Mouse (Mus musculus) mesoderm, embryonic 11.5 days (tissue): Measurements from ENCODE around the gene Tmem198.

ENCODE experiments used
- DNase-seq: peaks from one replicate; pipeline ENCODE4 v3.0.0-alpha.2; 2012; ENCODE audit warnings: low read depth, low spot score

Gene Tmem198

DNA sequence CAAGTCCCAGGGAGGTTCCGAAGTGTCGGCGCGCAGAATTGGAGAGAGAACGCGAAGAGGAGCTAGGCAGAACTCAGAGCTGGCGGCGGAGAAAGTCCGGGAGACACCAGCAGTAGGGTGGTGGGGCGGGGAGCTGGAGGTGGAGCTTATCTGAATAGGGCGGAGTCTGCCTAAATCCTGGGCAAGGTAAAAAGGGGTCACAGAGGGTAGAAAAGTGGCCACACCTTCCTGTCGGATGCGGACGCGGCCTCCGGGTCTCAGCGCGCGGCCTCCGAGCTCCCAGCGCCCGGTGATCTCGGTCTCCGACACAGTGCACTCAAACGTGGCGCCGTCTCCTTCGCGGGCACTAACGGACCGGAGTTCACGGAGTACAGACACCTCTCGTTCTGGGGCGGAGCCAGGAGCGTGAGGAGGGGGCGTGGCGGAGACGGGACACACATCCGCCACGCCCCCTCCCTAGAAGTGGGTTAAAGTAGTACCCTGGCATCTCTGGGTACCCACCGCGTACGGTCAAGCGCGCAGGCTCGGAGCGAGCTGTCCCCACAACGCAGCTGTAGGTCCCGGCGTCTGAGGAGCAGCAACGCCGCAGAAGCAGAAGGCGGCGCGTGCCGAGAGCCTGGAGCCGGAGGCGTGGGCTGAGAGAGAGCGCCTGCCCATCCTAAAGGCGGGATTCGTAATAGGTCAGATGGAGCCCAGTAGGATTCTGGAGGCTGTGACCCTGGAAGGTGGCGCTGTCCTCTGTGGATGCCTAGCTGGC, 8.3 kb downstream of the Tmem198 start:
- peak; percentile 82 for DNase-seq

DNA sequence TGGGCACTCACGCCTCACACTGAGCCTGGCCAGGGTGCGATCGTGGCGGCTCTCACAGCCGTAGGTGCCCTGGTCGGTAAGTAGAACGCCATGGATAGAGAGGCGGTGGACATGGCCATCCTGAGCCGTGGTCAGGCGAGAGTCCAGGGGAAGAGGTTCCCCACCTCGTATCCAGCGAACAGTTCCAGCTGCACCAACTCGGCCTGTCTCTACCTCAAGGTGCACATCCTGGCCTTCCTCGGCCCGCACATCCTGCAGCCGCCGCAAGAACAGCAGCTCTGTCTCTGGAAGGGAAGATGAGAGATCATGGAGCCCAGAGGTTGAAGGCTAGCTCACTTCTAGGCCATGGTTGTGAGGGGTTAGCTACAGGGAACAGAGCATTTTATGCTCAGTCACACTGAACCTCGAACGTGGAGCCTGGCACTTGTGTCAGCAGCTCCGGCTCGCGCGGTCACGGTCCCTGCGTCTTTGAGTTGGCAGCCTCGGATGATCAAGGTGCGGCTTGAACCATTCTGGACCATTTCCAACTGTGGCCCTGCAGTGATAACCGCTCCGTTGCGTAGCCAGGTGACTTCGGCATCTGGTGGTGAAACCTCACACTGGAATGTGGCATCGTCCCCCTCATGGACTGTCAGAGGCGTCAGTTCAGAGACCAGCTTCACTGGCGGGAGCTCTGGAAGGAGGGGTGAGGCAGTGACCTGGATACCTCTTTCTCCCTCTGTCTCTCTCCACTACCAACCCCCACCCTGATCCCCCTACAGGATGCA, 11.6 kb downstream of the Tmem198 start:
- no peak for DNase-seq

DNA sequence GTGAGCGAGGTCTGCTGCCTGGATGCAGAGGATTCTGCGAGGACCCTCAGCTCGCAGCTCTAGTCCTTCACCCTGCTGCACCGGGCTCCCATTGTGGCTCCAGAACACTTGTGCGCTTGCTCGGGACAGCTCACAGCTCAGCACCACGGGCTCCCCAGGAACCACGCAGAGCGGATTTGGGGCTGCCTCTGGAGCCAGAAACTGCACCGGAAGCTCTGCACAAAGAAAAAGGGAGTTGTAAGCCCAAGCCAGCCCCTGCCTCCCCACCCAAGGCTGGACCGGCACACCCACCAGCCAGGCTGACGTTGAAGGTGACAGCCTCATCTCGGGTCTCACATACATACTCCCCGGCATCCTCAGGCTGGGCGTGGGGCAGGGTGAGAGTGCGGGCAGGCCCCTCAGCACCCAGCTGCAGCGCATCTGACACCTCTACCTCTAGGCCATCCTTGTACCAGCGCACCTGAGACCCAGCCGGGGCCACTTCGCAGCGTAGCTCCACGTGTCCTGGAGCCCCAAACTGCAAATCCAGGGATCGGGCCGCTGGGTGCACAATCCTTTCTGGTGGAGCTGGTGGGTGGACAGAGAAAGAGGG, 13.3 kb downstream of the Tmem198 start:
- DNase-seq, result no peak

DNA sequence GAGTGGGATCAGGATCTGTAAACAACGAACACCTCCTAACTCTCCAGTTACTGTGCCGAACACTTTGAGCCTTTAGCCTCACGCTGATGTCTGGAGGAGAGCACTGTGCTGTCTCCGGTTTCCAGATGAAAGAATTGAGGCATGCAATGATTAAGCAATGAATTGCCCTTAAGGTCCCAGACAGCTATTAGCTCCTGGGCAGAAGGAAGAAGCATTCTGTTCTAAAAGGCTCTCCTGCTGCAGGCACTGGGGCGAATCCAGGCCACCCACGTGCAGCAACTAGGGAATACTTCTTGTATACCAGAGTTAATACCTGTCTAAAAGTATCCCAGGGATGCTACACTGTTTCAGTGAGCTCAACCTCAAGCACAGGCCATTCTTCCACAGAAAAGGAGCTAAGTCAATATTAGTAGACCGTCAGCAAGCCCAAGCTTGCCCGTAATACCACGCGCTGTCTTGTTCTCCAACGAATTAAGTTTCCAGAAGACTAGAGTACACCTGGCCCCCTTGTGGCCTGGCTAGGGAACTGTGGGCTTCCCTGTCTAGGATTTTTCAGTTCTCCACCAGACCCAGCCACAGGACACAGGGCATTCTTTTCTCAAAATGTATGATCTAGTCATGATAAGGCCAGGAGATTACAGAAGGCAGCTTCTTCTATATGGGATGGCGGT, 15.7 kb downstream of the Tmem198 start:
- DNase-seq, result peak; percentile 56

DNA sequence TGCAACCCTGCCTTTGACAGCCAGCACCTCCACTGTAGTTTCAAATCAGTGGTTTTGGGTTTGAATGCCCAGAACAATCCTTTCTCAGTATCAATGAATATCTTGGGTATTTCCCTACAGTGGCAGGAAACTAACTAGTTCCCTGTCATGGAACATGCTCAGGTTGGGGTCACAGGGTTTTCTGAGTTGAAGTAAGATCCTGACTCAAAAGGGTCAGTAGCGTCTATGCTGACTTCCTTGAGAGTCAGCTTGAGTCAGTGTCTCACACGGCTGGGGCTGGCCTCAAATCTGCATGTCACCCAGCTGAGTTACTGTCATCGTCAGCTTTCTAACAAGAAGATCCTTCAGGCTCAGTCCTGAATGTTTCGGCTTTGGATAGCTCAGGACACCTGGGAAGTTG, 19.6 kb downstream of the Tmem198 start:
- no peak for DNase-seq

DNA sequence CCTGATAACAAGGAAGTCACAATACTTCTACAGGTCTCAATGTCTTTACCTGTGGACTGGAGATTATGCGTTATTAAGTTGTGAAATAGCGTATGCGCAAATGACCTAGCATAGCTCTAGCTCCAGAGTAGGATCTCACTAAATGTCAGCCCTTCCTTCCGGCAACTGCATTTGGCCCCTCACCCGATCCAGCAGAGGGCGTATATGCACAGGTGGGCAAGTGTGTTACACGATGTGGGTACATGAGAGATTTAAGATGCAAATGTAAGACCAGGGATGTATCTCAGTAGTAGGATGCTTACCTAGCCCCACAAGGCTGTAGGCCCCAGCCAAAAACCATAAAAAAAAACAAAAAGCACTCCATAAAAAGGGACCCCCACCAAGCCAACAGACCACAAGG, 20.1 kb downstream of the Tmem198 start:
- DNase-seq, result no peak

DNA sequence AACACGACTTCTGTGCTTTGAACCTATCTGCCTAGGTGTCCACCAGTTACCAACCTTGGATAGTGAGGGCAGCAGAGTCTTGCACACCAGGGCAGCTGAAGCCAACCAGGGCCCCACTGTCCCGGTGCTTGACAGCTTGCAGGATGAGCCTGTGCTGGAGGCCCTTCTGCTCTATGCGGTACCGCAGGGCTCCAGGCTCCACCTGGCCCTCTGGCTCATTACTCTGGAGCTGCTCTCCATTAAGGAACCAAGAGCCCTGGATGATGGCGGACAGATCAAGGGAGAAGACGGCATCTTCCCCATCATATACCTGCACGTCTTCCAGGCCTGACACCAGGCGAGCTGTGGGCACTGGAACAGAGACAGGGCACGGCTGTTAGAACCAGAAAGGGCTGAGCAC, 22.6 kb downstream of the Tmem198 start:
- DNase-seq, result no peak

DNA sequence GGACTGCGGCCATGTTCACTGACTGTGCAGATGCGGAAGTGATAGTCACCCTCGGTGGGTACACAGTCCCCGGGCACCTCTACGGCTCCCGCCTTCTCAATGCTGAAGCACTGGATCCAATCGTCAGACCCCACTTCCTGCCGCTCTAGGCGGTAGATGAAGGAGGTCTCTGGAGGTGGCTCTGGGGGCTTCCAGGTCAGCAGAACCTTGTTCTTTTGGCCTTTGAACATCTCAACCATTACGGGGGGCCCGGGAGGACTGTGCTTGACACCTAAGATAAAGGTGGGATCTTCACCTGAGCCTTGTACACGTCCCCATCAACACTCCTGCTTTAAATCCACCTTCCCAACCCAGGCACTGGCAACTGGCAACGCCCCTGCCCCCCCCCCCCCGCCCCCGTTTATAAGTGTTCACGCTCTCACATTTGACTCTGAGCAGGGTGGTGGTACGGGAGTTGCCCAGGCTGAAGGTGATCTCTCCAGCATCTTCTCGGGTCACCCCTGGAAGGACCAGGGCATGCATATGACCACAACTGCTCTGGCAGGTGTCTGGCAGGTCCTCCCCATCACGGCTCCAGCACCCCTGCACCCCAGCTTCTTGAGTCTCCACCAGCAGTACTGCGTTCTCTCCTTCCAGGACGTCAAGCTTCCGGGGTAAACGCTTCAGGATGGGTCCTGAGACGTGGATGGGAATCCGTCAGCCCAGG, 23.8 kb downstream of the Tmem198 start:
- DNase-seq, result no peak

DNA sequence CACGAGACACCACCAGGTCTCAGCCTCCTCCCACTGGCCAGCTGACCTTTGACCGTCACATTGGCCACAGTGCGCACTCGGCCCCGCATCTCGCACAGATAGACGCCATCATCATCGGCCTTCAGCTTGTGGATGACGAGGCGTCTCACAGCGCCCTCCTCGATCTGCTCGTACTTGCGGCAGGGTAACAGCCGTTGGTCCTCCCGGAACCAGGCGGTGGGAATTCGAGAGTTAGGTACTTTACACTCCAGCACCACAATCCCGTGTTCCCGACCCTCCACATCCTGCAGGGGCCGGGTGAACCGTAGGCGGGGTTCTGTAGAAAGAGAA, 24.3 kb downstream of the Tmem198 start:
- DNase-seq, result no peak

DNA sequence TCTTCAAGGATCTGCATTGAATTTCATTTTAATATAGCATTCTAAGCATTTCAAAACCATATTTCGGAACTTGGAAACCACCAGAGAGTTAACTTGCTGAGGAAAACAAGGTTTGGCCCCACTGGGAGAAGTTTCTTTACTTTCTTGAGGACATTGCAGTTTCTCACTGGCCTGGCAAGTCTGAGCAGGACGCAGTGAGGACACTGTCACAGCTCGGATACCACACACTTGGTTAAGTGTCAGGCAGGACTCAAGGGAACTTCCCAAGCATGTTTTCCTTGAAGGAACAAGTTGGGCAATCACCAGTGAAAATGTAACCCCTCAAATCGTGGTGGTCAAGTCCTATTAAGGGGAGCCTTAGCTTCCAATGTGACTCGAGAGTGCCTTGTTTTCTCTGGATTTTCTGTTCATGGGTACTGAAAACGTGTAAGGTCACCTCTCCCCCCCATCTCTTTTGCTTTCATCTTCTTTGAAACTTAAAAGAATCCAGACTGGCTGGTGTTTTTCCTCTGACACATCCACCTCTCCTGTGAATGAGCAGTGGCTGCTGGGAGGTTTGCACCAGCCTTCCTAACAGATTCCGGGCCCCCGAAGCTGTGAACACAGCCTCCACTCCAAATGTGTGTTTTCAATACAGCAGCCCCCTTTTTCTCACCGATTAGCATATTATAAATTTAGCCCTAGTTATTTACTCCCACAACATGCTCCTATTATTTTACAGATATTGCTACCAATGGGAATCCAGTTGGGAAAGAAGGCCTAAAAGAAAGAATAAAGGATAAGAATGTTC, 25.1 kb downstream of the Tmem198 start:
- DNase-seq, result no peak

DNA sequence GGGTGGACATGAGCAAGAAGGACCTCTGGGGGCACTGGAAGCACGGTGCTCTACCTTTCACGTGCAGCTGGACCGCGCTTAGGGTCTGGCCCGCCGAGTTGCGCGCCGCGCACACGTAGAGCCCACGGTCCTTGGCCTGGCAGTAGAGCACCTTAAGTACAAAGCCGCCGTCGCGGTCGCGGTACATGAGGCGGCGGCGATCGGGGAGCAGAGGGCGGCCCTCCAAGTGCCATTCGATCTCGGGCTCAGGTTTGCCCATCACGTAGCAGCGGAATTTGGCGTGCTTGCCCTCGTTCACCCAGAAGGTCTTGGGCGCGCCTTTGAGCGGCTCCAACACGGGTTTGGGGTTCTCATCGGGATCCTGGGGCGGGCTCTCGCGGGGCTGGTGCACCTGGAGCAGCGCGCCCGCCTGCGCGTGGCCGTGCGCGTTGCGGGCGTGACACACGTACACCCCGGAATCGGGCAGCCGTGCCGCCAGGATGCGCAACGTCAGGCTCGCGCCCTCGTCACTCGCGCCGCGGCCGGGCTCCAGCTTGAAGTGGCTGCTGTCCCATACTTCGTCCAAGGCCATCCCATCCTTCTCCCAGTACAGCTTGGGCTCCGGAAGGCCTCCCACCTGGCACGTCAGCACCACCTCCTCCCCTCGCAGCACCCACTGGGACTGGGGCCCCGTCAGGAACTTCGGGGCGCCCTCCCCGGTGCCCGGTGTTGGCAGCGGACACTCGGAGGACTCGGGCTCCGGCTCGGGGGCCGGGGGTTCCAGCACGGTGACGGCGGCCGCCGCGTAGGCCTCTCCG, 26.0 kb downstream of the Tmem198 start:
- peak; percentile 59 for DNase-seq

DNA sequence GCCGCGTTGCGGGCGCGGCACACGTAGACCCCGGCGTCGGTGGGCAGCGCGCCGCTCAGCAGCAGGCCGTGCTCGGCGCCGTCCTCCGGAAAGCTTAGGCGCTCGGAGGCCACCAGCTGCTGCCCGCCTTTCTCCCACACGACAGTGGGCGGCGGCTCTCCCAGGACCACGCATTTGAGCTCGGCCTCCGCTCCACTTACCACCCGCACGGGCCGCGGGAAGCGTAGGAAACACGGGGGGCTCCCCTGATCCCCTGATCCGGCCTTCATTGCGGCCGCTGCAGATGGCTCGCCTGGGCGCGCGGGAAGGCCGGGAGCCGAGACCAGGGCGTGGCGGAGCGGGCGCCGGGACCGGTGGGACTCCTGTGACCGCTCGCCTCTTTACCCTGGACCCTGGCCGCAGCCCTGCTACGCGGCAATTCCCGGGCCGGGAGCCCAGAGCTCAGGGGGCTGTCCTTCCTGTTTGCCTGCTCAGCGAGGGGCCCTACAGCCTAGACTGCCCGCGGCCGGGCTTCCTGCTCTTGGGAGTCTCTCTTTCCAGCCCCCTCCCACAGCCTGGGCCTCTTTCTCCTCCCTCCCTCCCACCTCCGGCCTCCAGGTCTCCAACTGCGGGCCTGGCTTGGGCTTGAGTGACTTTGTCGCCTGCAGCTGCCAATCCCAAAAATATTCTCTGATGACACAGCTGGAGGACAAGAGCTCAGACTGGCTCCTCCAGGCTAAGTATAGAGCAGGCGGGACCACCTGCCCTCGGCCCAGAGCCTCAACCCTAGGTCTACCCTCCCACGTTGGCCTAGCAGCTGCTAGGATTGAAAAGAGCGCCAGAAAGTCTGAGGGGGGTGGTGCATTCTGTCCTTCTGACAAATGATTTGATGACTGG, 26.9 kb downstream of the Tmem198 start, which contains the start of gene Obsl1:
Obsl1 (minus strand) TSS at position 497 of the 876 bp plus-strand sequence.
- DNase-seq, result peak; percentile 83

DNA sequence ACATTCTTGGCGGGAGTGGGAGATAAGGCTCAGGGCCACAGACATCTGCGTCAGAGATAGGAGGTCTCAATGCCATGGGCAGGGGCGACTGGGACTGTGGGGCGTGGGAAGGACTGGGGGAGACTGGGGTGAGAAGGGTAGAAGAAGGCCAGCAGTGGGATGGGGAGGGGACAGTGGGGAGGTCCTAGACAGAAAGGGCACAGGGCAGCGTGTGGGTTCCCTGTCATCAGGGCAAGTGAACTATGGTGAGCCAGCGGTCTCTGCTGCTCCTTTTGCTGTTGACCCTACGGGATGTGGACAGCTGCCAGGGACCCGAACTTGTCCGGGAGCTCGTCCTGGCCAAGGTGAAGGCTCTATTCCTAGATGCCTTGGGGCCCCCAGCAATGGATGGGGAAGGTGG, 27.7 kb downstream of the Tmem198 start, which contains the start of gene Inha:
Inha (plus strand) TSS at position 72 of the 400 bp plus-strand sequence.
- no peak for DNase-seq

DNA sequence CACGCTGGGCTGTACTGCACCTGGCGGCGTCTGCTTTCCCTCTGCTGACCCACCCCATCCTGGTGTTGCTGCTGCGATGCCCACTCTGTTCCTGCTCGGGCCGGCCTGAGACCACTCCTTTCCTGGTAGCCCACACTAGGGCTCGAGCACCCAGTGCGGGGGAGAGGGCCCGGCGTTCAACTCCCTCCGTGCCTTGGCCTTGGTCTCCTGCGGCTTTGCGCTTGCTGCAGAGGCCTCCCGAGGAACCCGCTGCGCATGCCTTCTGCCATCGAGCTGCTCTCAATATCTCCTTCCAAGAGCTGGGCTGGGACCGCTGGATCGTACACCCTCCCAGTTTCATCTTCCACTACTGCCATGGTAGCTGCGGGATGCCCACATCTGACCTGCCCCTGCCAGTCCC, 30.3 kb downstream of the Tmem198 start:
- DNase-seq, result no peak

DNA sequence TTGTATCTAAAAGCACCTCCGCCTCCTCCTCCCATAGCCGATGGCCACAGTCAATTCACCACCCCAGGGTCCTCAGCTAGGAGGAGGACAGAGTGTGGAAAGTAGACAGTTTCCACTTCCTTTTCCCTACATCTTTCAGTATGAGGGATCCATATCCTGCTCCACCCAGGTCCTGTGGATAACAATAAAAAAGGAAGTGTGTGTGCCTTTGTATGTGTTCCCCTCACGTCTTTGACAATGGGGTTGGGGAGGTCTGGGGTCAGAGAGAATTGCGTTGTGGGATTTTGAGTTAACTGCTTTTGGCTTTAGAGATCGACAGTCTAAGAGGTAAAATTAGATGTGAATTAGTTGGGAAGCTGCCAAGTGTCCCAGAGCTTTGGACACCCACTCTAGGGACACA, 30.8 kb downstream of the Tmem198 start:
- DNase-seq, result no peak

DNA sequence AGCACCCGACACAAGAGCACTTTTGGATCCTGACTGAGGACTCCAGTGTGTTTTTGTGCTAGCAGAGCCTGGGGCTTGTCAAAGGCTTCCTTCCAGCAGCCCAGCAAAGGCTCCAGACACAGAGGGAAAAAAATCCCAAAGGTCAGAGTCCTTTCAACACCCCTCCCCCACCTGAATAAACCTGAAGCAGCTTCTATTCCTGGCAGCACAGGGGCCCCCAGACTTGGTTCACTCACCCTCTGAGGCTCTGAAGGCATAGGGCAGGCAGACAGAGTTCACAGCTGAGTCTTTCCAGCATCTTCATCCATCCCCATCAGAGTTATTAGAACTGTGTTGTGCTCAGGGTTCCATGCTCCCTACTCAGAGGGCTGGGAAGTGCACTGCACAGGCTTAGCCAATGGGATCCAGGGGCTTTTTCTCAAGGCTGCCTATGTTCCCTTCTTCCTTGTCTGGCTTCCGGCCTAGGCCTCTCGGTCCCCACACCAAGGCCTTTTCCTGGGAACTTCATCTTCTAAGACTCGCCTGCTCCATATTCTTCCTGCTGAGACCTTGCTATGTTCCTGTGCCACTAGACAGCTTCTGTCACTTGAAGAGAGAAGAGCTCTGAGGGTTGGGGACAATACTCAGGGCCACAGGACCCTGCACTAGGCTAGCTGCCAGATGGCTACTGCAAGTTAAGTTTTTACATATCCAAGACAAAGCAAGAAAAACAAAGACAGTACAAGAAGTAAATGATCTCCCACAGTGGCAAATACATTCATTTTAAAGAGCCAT, 32.3 kb downstream of the Tmem198 start:
- DNase-seq, result no peak

DNA sequence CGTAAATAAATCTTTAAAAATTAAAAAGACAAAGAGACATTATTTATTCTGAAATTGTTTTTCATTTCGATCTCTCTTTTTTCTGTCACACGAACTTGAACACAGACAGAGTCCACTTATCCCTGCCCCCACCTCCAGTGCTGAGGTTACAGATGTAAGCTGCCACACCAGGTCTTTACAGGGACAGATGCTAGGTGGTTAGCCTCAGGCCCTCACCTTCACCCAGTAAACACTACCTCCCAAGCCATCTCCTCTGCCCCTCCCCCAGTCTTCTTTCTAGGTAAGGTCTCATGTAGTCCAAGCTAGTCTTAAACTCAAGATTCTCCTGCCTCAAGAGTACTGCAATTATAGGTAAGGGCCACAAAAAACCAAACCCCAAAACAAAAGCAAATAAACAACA, 33.2 kb downstream of the Tmem198 start:
- no peak for DNase-seq

DNA sequence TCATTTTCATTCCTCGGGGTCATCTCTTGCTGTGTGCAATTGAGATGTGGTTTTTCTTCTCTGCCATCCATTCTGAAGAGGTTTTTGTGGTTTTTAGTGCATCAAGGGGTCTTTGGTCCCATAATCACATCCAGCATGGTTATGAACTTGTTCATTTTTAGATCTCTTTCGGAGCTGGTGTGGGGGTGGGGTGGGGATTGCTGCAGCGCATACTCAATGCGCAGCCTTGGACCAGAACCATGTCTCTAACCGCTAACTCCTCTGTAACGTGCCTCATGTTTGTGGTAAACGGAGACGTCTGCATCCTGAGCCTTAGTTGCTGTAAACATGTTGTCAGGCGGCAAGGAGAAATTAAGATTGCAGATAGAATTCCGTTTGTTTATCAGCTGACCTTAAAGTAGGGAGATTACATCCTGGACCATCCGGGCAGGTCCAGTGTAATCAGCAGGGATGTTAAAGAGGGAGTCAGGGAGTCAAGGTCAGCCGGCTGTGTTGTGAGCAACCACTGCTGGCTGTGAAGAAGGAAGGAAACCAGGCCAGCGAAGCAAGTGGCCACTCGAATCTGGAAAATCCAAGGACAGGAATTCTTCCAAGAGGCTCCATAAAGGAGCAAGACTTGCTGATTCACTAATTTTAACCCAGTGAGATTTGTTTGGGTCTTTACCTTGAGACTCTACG, 37.5 kb downstream of the Tmem198 start:
- no peak for DNase-seq
